Mouse (Mus musculus) gastrocnemius, postnatal 25 days (tissue): ENCODE results near the gene Tmed6. TPM values are rescaled to one million over a fixed set of nuclear protein-coding genes. Genes with fewer than 3 reads are reported as not detected.
"Not testable (repeated sequence)": the region's sequence is repeated elsewhere in the genome, so short reads cannot be mapped to it uniquely, and the experiment has no call there.

Experiments
- DNase-seq: peaks from one replicate; pipeline ENCODE4 v3.0.0; 2022
- total RNA-seq, 2 experiments: library from RNA; stranded (reverse); gene quantifications; 1 replicate in 1 of 2; 2 replicates in 1 of 2; pipeline ENCODE4 v1.2.3; 2021

The Tmed6 gene
- total RNA-seq, 2 experiments from 2014 or later: not detected

- DNase-seq: no peak
Measured at GRCm38 (mm10) chr8:107074128-107074527, 8.7 kb upstream of the Tmed6 start.

GRCm38 (mm10) chr8:107073706-107074105 is 8.3 kb upstream of the Tmed6 start:
- no peak for DNase-seq

- no peak for DNase-seq
Measured at GRCm38 (mm10) chr8:107062613-107063012, 2.8 kb downstream of the Tmed6 start.

GRCm38 (mm10) chr8:107056973-107057369 is 8.5 kb downstream of the Tmed6 start:
- no peak for DNase-seq

- DNase-seq: peak; percentile 96
Measured at GRCm38 (mm10) chr8:107056076-107056972, 9.1 kb downstream of the Tmed6 start, which contains the start of the genes Cog8 and Nip7. Gene Cog8, minus strand, starts transcription at chr8:107056689. Gene Nip7, plus strand, starts transcription at chr8:107056877.

GRCm38 (mm10) chr8:107052046-107052445 is 13.4 kb downstream of the Tmed6 start:
- DNase-seq: no peak

GRCm38 (mm10) chr8:107049480-107049879 is 16.0 kb downstream of the Tmed6 start:
- DNase-seq: no peak

GRCm38 (mm10) chr8:107048061-107048941 is 17.1 kb downstream of the Tmed6 start, which contains the start of gene Pdf:
Gene Pdf, minus strand, starts transcription at chr8:107048614.
- DNase-seq: peak; percentile 80

GRCm38 (mm10) chr8:107046976-107047375 is 18.5 kb downstream of the Tmed6 start:
- no peak for DNase-seq

GRCm38 (mm10) chr8:107045478-107045877 is 20.0 kb downstream of the Tmed6 start:
- DNase-seq: no peak

- no peak for DNase-seq
Measured at GRCm38 (mm10) chr8:107040632-107041031, 24.8 kb downstream of the Tmed6 start.

GRCm38 (mm10) chr8:107036626-107037025 is 28.8 kb downstream of the Tmed6 start:
- DNase-seq: no peak

GRCm38 (mm10) chr8:107035641-107036040 is 29.8 kb downstream of the Tmed6 start:
- no peak for DNase-seq

GRCm38 (mm10) chr8:107033609-107034008 is 31.8 kb downstream of the Tmed6 start:
- DNase-seq: not testable (repeated sequence)

- no peak for DNase-seq
Measured at GRCm38 (mm10) chr8:107031577-107032090, 33.8 kb downstream of the Tmed6 start.

- peak; percentile 97 for DNase-seq
Measured at GRCm38 (mm10) chr8:107030650-107031576, 34.5 kb downstream of the Tmed6 start, which contains the start of gene Vps4a. Gene Vps4a, plus strand, starts transcription at chr8:107031222.

GRCm38 (mm10) chr8:107030058-107030457 is 35.4 kb downstream of the Tmed6 start:
- DNase-seq: no peak

- no peak for DNase-seq
Measured at GRCm38 (mm10) chr8:107029310-107029709, 36.1 kb downstream of the Tmed6 start.

- no peak for DNase-seq
Measured at GRCm38 (mm10) chr8:107023479-107023878, 42.0 kb downstream of the Tmed6 start.

GRCm38 (mm10) chr8:107014915-107015314 is 50.5 kb downstream of the Tmed6 start:
- DNase-seq: no peak

- no peak for DNase-seq
Measured at GRCm38 (mm10) chr8:107012666-107013065, 52.8 kb downstream of the Tmed6 start.
